Mouse (Mus musculus) MEL (cell line): ENCODE data around the gene M6pr. TPM values are rescaled to one million over a fixed set of nuclear protein-coding genes. Genes with fewer than 3 reads are reported as not detected.
A peak's percentile ranks its signal among the peaks of the same experiment; 100 is the strongest.

Source experiments
- DNase-seq: peaks from one replicate; pipeline ENCODE4 v3.0.0; 2011; ENCODE audit warnings: low read depth, low spot score
- H3K27ac ChIP-seq: 2 replicates; pipeline ENCODE4 v1.5.1; 2012; ENCODE audit warnings: low read depth, mild to moderate bottlenecking, control low read depth, low read length, moderate library complexity; ENCODE audit not compliant: control insufficient read depth
- H3K27me3 ChIP-seq, 2 experiments: fragments of 150-350 bp in 1 of 2; sonication (generic) in 1 of 2; 2 replicates each; pipeline ENCODE4 v1.6.1; 2012; ENCODE audit warnings: low read length in 2 of 2, mild to moderate bottlenecking in 2 of 2, improper control_type of control experiment in 1 of 2, moderate library complexity in 1 of 2; ENCODE audit not compliant: insufficient read depth in 2 of 2, control insufficient read depth in 1 of 2
- H3K36me3 ChIP-seq, 2 experiments: 2 replicates each; pipeline ENCODE4 v1.6.1; 2012 to 2014; ENCODE audit warnings: low read length in 2 of 2, improper control_type of control experiment in 1 of 2, inconsistent platforms in 1 of 2, mild to moderate bottlenecking in 1 of 2; ENCODE audit not compliant: insufficient read depth in 2 of 2, control insufficient read depth in 1 of 2
- H3K4me1 ChIP-seq, 2 experiments: fragments of 150-350 bp in 1 of 2; sonication (generic) in 1 of 2; 2 replicates each; pipeline ENCODE4 v1.6.1; 2012; ENCODE audit warnings: low read length in 2 of 2, improper control_type of control experiment in 1 of 2, mild to moderate bottlenecking in 1 of 2; ENCODE audit not compliant: insufficient read depth in 2 of 2, control insufficient read depth in 1 of 2
- H3K4me3 ChIP-seq, 2 experiments: fragments of 150-350 bp in 1 of 2; sonication (generic) in 1 of 2; 2 replicates each; pipeline ENCODE4 v1.5.1; 2012; ENCODE audit warnings: low read depth in 2 of 2, low read length in 2 of 2, mild to moderate bottlenecking in 2 of 2, moderate library complexity in 2 of 2, control low read depth in 1 of 2, improper control_type of control experiment in 1 of 2; ENCODE audit not compliant: control insufficient read depth in 1 of 2, insufficient read depth in 1 of 2
- H3K79me2 ChIP-seq: 2 replicates; pipeline ENCODE4 v1.6.1; 2012; ENCODE audit warnings: mild to moderate bottlenecking, low read length, moderate library complexity; ENCODE audit not compliant: control insufficient read depth, poor library complexity, insufficient read depth
- H3K9ac ChIP-seq: 2 replicates; pipeline ENCODE4 v1.6.1; 2012; ENCODE audit warnings: low read depth, mild to moderate bottlenecking, control low read depth, low read length, moderate library complexity; ENCODE audit not compliant: control insufficient read depth, poor library complexity, severe bottlenecking
- H3K9me3 ChIP-seq: fragments of 150-350 bp; sonication (generic); replicated peaks from 2 replicates; pipeline ENCODE4 v1.6.1; 2012; ENCODE audit warnings: mild to moderate bottlenecking, low read length, improper control_type of control experiment, moderate library complexity; ENCODE audit not compliant: insufficient read depth
- BHLHE40 ChIP-seq: IDR thresholded peaks from 2 replicates; pipeline ENCODE4 v1.6.1; 2012; ENCODE audit warnings: low read depth, mild to moderate bottlenecking, inconsistent platforms, low read length, improper control_type of control experiment, borderline replicate concordance
- CHD1 ChIP-seq: IDR thresholded peaks from 2 replicates; pipeline ENCODE4 v1.6.1; 2012; ENCODE audit warnings: low read depth, mild to moderate bottlenecking, inconsistent platforms, low read length, improper control_type of control experiment
- CHD2 ChIP-seq: IDR thresholded peaks from 2 replicates; pipeline ENCODE4 v1.6.1; 2011; ENCODE audit warnings: low read length, improper control_type of control experiment
- CTCF ChIP-seq, 3 experiments: IDR thresholded peaks in 2 of 3; conservative IDR thresholded peaks in 1 of 3; 2 replicates each; pipeline ENCODE4 v1.5.1; 2011 to 2012; ENCODE audit warnings: low read length in 3 of 3, low read depth in 2 of 3, mild to moderate bottlenecking in 2 of 3, improper control_type of control experiment in 1 of 3, inconsistent platforms in 1 of 3, mixed read lengths in 1 of 3, moderate library complexity in 1 of 3; ENCODE audit not compliant: control insufficient read depth in 1 of 3, insufficient read depth in 1 of 3, poor library complexity in 1 of 3, severe bottlenecking in 1 of 3
- E2F4 ChIP-seq: IDR thresholded peaks from 2 replicates; pipeline ENCODE4 v1.6.1; 2011; ENCODE audit warnings: low read depth, low read length, improper control_type of control experiment, borderline replicate concordance
- ELF1 ChIP-seq: IDR thresholded peaks from 2 replicates; pipeline ENCODE4 v1.6.1; 2014; ENCODE audit warnings: low read depth, mild to moderate bottlenecking, inconsistent platforms, low read length, improper control_type of control experiment, moderate library complexity
- EP300 ChIP-seq, 2 experiments: IDR thresholded peaks; 2 replicates each; pipeline ENCODE4 v1.6.1; 2011; ENCODE audit warnings: improper control_type of control experiment in 2 of 2, low read length in 2 of 2, low read depth in 1 of 2, mild to moderate bottlenecking in 1 of 2
- ETS1 ChIP-seq: IDR thresholded peaks from 2 replicates; pipeline ENCODE4 v1.6.1; 2012; ENCODE audit warnings: low read depth, mild to moderate bottlenecking, inconsistent platforms, low read length, improper control_type of control experiment, moderate library complexity
- GABPA ChIP-seq: IDR thresholded peaks from 2 replicates; pipeline ENCODE4 v1.6.1; 2012; ENCODE audit warnings: low read depth, mild to moderate bottlenecking, inconsistent platforms, low read length, improper control_type of control experiment, moderate library complexity
- GATA1 ChIP-seq: IDR thresholded peaks from 2 replicates; pipeline ENCODE4 v1.6.1; 2011; ENCODE audit warnings: low read depth, low read length, improper control_type of control experiment
- HCFC1 ChIP-seq: IDR thresholded peaks from 2 replicates; pipeline ENCODE4 v1.6.1; 2012; ENCODE audit warnings: low read depth, mild to moderate bottlenecking, inconsistent platforms, low read length, improper control_type of control experiment, moderate library complexity
- JUND ChIP-seq: IDR thresholded peaks from 2 replicates; pipeline ENCODE4 v1.6.1; 2011; ENCODE audit warnings: low read depth, mild to moderate bottlenecking, improper control_type of control experiment, low read length
- KAT2A ChIP-seq: conservative IDR thresholded peaks from 2 replicates; pipeline ENCODE4 v1.6.1; 2012; ENCODE audit warnings: low read depth, low read length, improper control_type of control experiment, inconsistent platforms
- MAFK ChIP-seq: IDR thresholded peaks from 2 replicates; pipeline ENCODE4 v1.6.1; 2011; ENCODE audit warnings: low read depth, mild to moderate bottlenecking, low read length, improper control_type of control experiment, borderline replicate concordance
- MAX ChIP-seq: IDR thresholded peaks from 2 replicates; pipeline ENCODE4 v1.6.1; 2011; ENCODE audit warnings: low read length, improper control_type of control experiment
- MAZ ChIP-seq: IDR thresholded peaks from 2 replicates; pipeline ENCODE4 v1.6.1; 2012; ENCODE audit warnings: low read depth, mild to moderate bottlenecking, inconsistent platforms, low read length, improper control_type of control experiment
- MEF2A ChIP-seq: IDR thresholded peaks from 2 replicates; pipeline ENCODE4 v1.6.1; 2014; ENCODE audit warnings: low read depth, mild to moderate bottlenecking, inconsistent platforms, low read length, improper control_type of control experiment; ENCODE audit not compliant: poor library complexity, insufficient replicate concordance, severe bottlenecking; ENCODE audit errors: extremely low read depth
- MXI1 ChIP-seq: IDR thresholded peaks from 2 replicates; pipeline ENCODE4 v1.6.1; 2011; ENCODE audit warnings: mild to moderate bottlenecking, low read depth, low read length, improper control_type of control experiment
- MYB ChIP-seq: IDR thresholded peaks from 2 replicates; pipeline ENCODE4 v1.6.1; 2011; ENCODE audit warnings: mild to moderate bottlenecking, low read depth, low read length, improper control_type of control experiment
- MYC ChIP-seq: IDR thresholded peaks from 2 replicates; pipeline ENCODE4 v1.6.1; 2011; ENCODE audit warnings: low read depth, mild to moderate bottlenecking, low read length, improper control_type of control experiment, moderate library complexity
- NELFE ChIP-seq: IDR thresholded peaks from 2 replicates; pipeline ENCODE4 v1.6.1; 2011; ENCODE audit warnings: low read depth, low read length, improper control_type of control experiment
- NRF1 ChIP-seq: IDR thresholded peaks from 2 replicates; pipeline ENCODE4 v1.6.1; 2014; ENCODE audit warnings: low read depth, mild to moderate bottlenecking, inconsistent platforms, low read length, improper control_type of control experiment, moderate library complexity; ENCODE audit not compliant: poor library complexity, insufficient read depth, severe bottlenecking
- POLR2A ChIP-seq, 2 experiments: IDR thresholded peaks; 2 replicates each; pipeline ENCODE4 v1.6.1; 2011 to 2012; ENCODE audit warnings: low read length in 2 of 2, mild to moderate bottlenecking in 2 of 2, control low read depth in 1 of 2, improper control_type of control experiment in 1 of 2, low read depth in 1 of 2, moderate library complexity in 1 of 2; ENCODE audit not compliant: control insufficient read depth in 1 of 2, insufficient read depth in 1 of 2, poor library complexity in 1 of 2
- POLR2AphosphoS2 ChIP-seq: IDR thresholded peaks from 2 replicates; pipeline ENCODE4 v1.6.1; 2011; ENCODE audit warnings: low read length, improper control_type of control experiment
- POLR2AphosphoS5 ChIP-seq: IDR thresholded peaks from 2 replicates; pipeline ENCODE4 v1.6.1; 2012; ENCODE audit warnings: low read depth, borderline replicate concordance, mild to moderate bottlenecking, inconsistent platforms, low read length, moderate library complexity, mixed read lengths
- RAD21 ChIP-seq: IDR thresholded peaks from 2 replicates; pipeline ENCODE4 v1.6.1; 2011; ENCODE audit warnings: mild to moderate bottlenecking, low read depth, low read length, improper control_type of control experiment
- RCOR1 ChIP-seq: IDR thresholded peaks from 2 replicates; pipeline ENCODE4 v1.6.1; 2012; ENCODE audit warnings: low read depth, mild to moderate bottlenecking, inconsistent platforms, low read length, improper control_type of control experiment
- SIN3A ChIP-seq: IDR thresholded peaks from 2 replicates; pipeline ENCODE4 v1.6.1; 2012; ENCODE audit warnings: low read length, improper control_type of control experiment, inconsistent platforms
- SMC3 ChIP-seq: IDR thresholded peaks from 2 replicates; pipeline ENCODE4 v1.6.1; 2011; ENCODE audit warnings: low read depth, low read length, improper control_type of control experiment
- TAL1 ChIP-seq: IDR thresholded peaks from 2 replicates; pipeline ENCODE4 v1.6.1; 2012; ENCODE audit warnings: mild to moderate bottlenecking, inconsistent platforms, low read length, moderate library complexity, mixed read lengths
- TBP ChIP-seq: IDR thresholded peaks from 2 replicates; pipeline ENCODE4 v1.8.0; 2011; ENCODE audit warnings: low read depth, low read length, improper control_type of control experiment
- TCF12 ChIP-seq: IDR thresholded peaks from 2 replicates; pipeline ENCODE4 v1.6.1; 2014; ENCODE audit warnings: low read depth, mild to moderate bottlenecking, inconsistent platforms, low read length, improper control_type of control experiment, moderate library complexity
- UBTF ChIP-seq: IDR thresholded peaks from 2 replicates; pipeline ENCODE4 v1.6.1; 2012; ENCODE audit warnings: low read depth, mild to moderate bottlenecking, inconsistent platforms, low read length, improper control_type of control experiment, moderate library complexity, borderline replicate concordance; ENCODE audit not compliant: insufficient read depth
- USF1 ChIP-seq: IDR thresholded peaks from 2 replicates; pipeline ENCODE4 v1.6.1; 2014; ENCODE audit warnings: low read depth, mild to moderate bottlenecking, inconsistent platforms, low read length, improper control_type of control experiment, moderate library complexity
- ZKSCAN1 ChIP-seq: IDR thresholded peaks from 2 replicates; pipeline ENCODE4 v1.6.1; 2012; ENCODE audit warnings: low read depth, mild to moderate bottlenecking, inconsistent platforms, low read length, improper control_type of control experiment, moderate library complexity
- ZMIZ1 ChIP-seq: IDR thresholded peaks from 2 replicates; pipeline ENCODE4 v1.6.1; 2012; ENCODE audit warnings: low read depth, mild to moderate bottlenecking, inconsistent platforms, low read length, improper control_type of control experiment, moderate library complexity
- ZNF384 ChIP-seq: IDR thresholded peaks from 2 replicates; pipeline ENCODE4 v1.6.1; 2012; ENCODE audit warnings: low read depth, mild to moderate bottlenecking, inconsistent platforms, low read length, improper control_type of control experiment
- polyA plus RNA-seq, 2 experiments: library from polyadenylated mRNA; stranded (reverse) in 1 of 2; unstranded in 1 of 2; fragments of >175 nt in 1 of 2; fragments of >200 nt in 1 of 2; gene quantifications; 2 replicates each; pipeline versions ENCODE4 v1.2.1 to v1.2.4; 2012; ENCODE audit warnings: low replicate concordance in 2 of 2, low read depth in 1 of 2; ENCODE audit not compliant: insufficient read length in 2 of 2, insufficient read depth in 1 of 2, missing spikeins in 1 of 2
- total RNA-seq: library from RNA; depleted of rRNA; stranded (reverse); fragments of 300-350 nt; gene quantifications from 2 replicates; pipeline ENCODE4 v1.2.3, GENCODE M21; 2012

M6pr gene
- total and polyA plus RNA-seq, 3 experiments = 183 to 186 TPM; not detected in 1

- peaks cover 0 to 32% of the 10 kb centered on the region in 2 experiments; a peak in 2 of 4 replicates for H3K36me3 ChIP-seq
- DNase-seq = peak; percentile 91
- H3K79me2 ChIP-seq = peaks cover 6% of the 10 kb centered on the region; the same call in 1 of the 2 replicates
- no peaks in the 10 kb centered on the region for H3K27me3 ChIP-seq
- H3K27ac ChIP-seq = peak overlapping the region; percentile 85
- H3K9me3 ChIP-seq = no peaks in the 10 kb centered on the region
- H3K9ac ChIP-seq = peak overlapping the region; percentile 55
- peaks cover 19 to 23% of the 10 kb centered on the region in 2 experiments for H3K4me1 ChIP-seq
- peak overlapping the region in 1 of 2 experiments; percentile 35; a peak in 2 of 4 replicates for H3K4me3 ChIP-seq
- TF ChIP-seq MAFK (0 out of 2 replicates have a peak, but pooled peaks have one; percentile 23), TAL1 (peak; percentile 65), POLR2A (IDR thresholded peaks at IDR 0.05; ENCODE audit: control insufficient read depth in 1 of 2, insufficient read depth in 1 of 2, low read depth in 1 of 2, low read length in 2 of 2, poor library complexity in 1 of 2) (peak in 1 of 2 experiments; percentile 68; a peak in 2 of 4 replicates), MAZ (peak; percentile 82; the same call in 1 of the 2 replicates), POLR2AphosphoS5 (no peak), CTCF (IDR thresholded peaks at IDR 0.05 in 2 of 3, conservative IDR thresholded peaks at IDR 0.05 in 1 of 3; ENCODE audit: control insufficient read depth in 1 of 3, insufficient read depth in 1 of 3, low read depth in 2 of 3, low read length in 3 of 3, poor library complexity in 1 of 3, severe bottlenecking in 1 of 3) (no peak), POLR2AphosphoS2 (no peak), CHD1 (no peak; the same call in 1 of the 2 replicates), MXI1 (peak; percentile 85), E2F4 (peak; percentile 11; the same call in 1 of the 2 replicates), NELFE (peak; percentile 68), CHD2 (no peak), TBP (peak; percentile 87), MAX (peak; percentile 71; the same call in 1 of the 2 replicates), USF1 (no peak), ZMIZ1 (peak; percentile 72; the same call in 1 of the 2 replicates), KAT2A (no peak), NRF1 (no peak), SIN3A (peak; percentile 95), ETS1 (peak; percentile 92), UBTF (no peak), SMC3 (no peak), GATA1 (peak; percentile 95), GABPA (no peak), MYC (peak; percentile 64; the same call in 1 of the 2 replicates), ZKSCAN1 (no peak), MEF2A (no peak), JUND (no peak), RAD21 (no peak), HCFC1 (peak; percentile 61), ZNF384 (peak; percentile 73), TCF12 (peak; percentile 91), MYB (peak; percentile 94), BHLHE40 (peak; percentile 66; the same call in 1 of the 2 replicates), ELF1 (peak; percentile 77), RCOR1 (peak; percentile 88), EP300 (IDR thresholded peaks at IDR 0.05; ENCODE audit: low read depth in 1 of 2, low read length in 2 of 2) (peak; percentile 96 to 98)
Observed at GRCm38 (mm10) chr6:122343719-122344118, 35.2 kb downstream of the M6pr start.
